Mouse (Mus musculus) hindbrain, postnatal 0 days (tissue): ENCODE measurements around the gene Gm7694. TPM values are rescaled to one million over a fixed set of nuclear protein-coding genes. Genes with fewer than 3 reads are reported as not detected.

ENCODE experiments used
- ATAC-seq: fragments of 200-750 bp; cut with Nextera tagmentation; 2 replicates; pipeline ENCODE4 v1.8.0; 2017; ENCODE audit warnings: mild to moderate bottlenecking, moderate TSS enrichment, moderate library complexity
- DNase-seq: peaks from one replicate; pipeline ENCODE4 v3.0.0-alpha.2; 2015; ENCODE audit warnings: low spot score
- H3K27ac ChIP-seq: fragments of 300-500 bp; sonication (generic); 2 replicates; pipeline ENCODE4 v1.5.1; 2014; ENCODE audit warnings: mild to moderate bottlenecking
- H3K27me3 ChIP-seq: fragments of 300-500 bp; sonication (generic); 2 replicates; pipeline ENCODE4 v1.6.1; 2014; ENCODE audit warnings: low read length, mixed read lengths; ENCODE audit not compliant: insufficient read depth
- H3K36me3 ChIP-seq: fragments of 300-500 bp; sonication (generic); 2 replicates; pipeline ENCODE4 v1.6.1; 2014; ENCODE audit warnings: low read length, mixed read lengths; ENCODE audit not compliant: insufficient read depth
- H3K4me1 ChIP-seq: fragments of 300-500 bp; sonication (generic); 2 replicates; pipeline ENCODE4 v1.6.1; 2014; ENCODE audit warnings: antibody characterized with exemption, low read length, mixed read lengths; ENCODE audit not compliant: insufficient read depth
- H3K4me2 ChIP-seq: fragments of 300-500 bp; sonication (generic); 2 replicates; pipeline ENCODE4 v1.6.1; 2014; ENCODE audit warnings: low read depth, mild to moderate bottlenecking, low read length, moderate library complexity, mixed read lengths
- H3K4me3 ChIP-seq: fragments of 300-500 bp; sonication (generic); 2 replicates; pipeline ENCODE4 v1.5.1; 2014; ENCODE audit warnings: low read length
- H3K9ac ChIP-seq: fragments of 300-500 bp; sonication (generic); replicated peaks from 2 replicates; pipeline ENCODE4 v1.6.1; 2014; ENCODE audit warnings: mild to moderate bottlenecking, low read length, moderate library complexity, mixed read lengths
- H3K9me3 ChIP-seq: fragments of 300-500 bp; sonication (generic); 2 replicates; pipeline ENCODE4 v1.6.1; 2016; ENCODE audit warnings: low read length, mixed read lengths
- CTCF ChIP-seq: IDR thresholded peaks from 2 replicates; pipeline ENCODE4 v1.5.1; 2016; ENCODE audit warnings: antibody characterized with exemption, control low read depth, low read depth
- WGBS: fragments of 180-500 bp; shearing (Covaris S2); extraction: QIAGEN DNeasy Blood & Tissue Kit; methylation state at CpG from one replicate; pipeline ENCODE4 v1.1.7; 2014; 5-methylcytosine and 5-hydroxymethylcytosine counted together
- polyA plus RNA-seq: library from polyadenylated mRNA; unstranded; fragments of >200 nt; fragmentation: Nextera tagmentation; extraction: Ambion mirVana; gene quantifications from 2 replicates; pipeline ENCODE4 v1.2.1, GENCODE M21; 2015
- total RNA-seq: library from RNA; depleted of rRNA; stranded (reverse); fragments of >200 nt; gene quantifications from 2 replicates; pipeline ENCODE4 v1.2.3, GENCODE M21; 2014

Gm7694 gene
- total and polyA plus RNA-seq, 2 experiments from 2014 or later, result 1.2 to 3.2 TPM

DNA sequence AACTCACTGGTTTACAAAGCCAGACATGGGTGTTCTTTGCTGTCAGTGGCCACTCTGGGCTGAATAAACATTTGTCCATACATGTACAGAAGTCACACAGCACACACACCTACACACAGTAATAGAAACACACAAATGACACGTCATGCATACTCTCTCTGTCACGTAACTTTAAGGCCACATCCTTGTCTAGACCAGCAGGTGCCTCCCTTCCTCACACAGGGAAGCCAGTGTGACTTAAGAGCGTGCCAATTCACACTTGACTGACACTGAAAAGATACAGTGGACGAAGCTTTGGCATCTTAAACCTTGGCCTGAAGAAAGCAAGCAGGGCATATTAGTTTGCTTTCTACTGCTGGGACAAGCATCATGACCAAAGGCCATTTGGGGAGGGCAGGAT, 26.6 kb upstream of the Gm7694 start:
- peak; percentile 57 for TF ChIP-seq CTCF
- no peaks in the 10 kb centered on the region for H3K9me3 ChIP-seq
- ATAC-seq (no peak), DNase-seq (peak; percentile 21)
- WGBS, result 50% methylated on average over 4 of the region's 4 CpGs
- no peak overlapping the region for H3K27ac ChIP-seq
- no peak overlapping the region for H3K4me2 ChIP-seq
- no peak overlapping the region for H3K9ac ChIP-seq
- peaks cover 6% of the 10 kb centered on the region; the same call in 1 of the 2 replicates for H3K36me3 ChIP-seq
- H3K4me3 ChIP-seq, result no peak overlapping the region
- H3K27me3 ChIP-seq, result no peaks in the 10 kb centered on the region
- no peaks in the 10 kb centered on the region for H3K4me1 ChIP-seq

DNA sequence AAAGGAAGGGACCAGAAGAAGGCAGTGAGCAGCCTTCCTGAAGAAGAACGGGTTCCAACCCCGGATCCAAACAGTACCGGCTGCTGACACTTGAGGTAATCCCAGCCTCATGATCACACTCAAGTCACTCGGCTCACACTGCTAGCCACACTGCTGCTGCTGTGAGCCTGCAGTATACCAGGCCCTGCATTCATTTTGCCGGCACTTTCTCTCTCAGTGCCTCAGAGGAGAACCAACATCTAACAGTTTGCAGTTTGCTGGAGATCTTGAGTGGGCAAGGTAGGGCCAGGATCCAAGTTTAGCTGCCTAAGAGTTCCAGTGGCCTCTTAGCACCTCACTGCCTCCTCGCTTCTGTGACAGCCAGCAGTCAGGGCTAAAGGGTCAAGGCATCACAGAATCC, 25.8 kb upstream of the Gm7694 start:
- H3K27me3 ChIP-seq, result no peaks in the 10 kb centered on the region
- H3K9me3 ChIP-seq, result no peaks in the 10 kb centered on the region
- WGBS, result 72% methylated on average over 6 of the region's 6 CpGs
- H3K9ac ChIP-seq, result no peak overlapping the region
- no peak for ATAC-seq
- no peak overlapping the region for H3K4me2 ChIP-seq
- H3K4me1 ChIP-seq, result no peaks in the 10 kb centered on the region
- no peak overlapping the region for H3K27ac ChIP-seq
- H3K4me3 ChIP-seq, result no peak overlapping the region
- H3K36me3 ChIP-seq, result peaks cover 6% of the 10 kb centered on the region; the same call in 1 of the 2 replicates
- no peak for TF ChIP-seq CTCF
- no peak for DNase-seq

- Histone ChIP-seq H3K9ac (no peak overlapping the region), H3K9me3 (no peaks in the 10 kb centered on the region), H3K36me3 (peaks cover 6% of the 10 kb centered on the region; the same call in 1 of the 2 replicates), H3K4me1 (no peaks in the 10 kb centered on the region), H3K4me2 (no peak overlapping the region), H3K27me3 (no peaks in the 10 kb centered on the region), H3K4me3 (no peak overlapping the region), H3K27ac (no peak overlapping the region)
- TF ChIP-seq CTCF, result no peak
- no peak for ATAC-seq
- no peak for DNase-seq
- 89% methylated on average over 4 of the region's 4 CpGs for WGBS
Measured at GRCm38 (mm10) chr1:170325277-170325676, 19.1 kb upstream of the Gm7694 start.

GRCm38 (mm10) chr1:170324312-170324711, 18.2 kb upstream of the Gm7694 start:
- 90% methylated on average over 1 of the region's 1 CpGs for WGBS
- peaks cover 6% of the 10 kb centered on the region; the same call in 1 of the 2 replicates for H3K36me3 ChIP-seq
- TF ChIP-seq CTCF, result no peak

DNA sequence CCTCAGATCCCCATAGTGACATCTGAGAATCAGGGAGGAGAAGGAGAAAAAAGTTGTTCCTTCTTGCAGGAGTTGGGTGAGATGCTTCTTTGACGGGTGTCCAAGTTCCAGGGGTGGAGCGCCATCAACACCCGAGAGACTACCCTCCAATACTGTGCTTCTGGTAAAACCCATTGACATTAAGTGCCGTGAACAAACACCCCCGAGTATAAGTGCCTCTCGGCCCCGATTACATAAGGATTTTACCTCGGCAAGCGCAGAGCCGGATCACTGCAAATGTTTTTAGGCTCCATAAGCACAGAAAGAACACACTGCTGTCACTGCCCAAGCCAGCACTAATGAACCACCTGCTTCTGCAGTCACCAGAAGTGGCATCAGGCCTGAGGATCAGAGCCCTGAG, 16.9 kb upstream of the Gm7694 start:
- Histone ChIP-seq H3K4me1 (no peaks in the 10 kb centered on the region), H3K36me3 (no peaks in the 10 kb centered on the region), H3K27ac (no peak overlapping the region), H3K27me3 (no peaks in the 10 kb centered on the region), H3K4me3 (no peak overlapping the region), H3K9me3 (no peaks in the 10 kb centered on the region), H3K9ac (no peak overlapping the region), H3K4me2 (no peak overlapping the region)
- ATAC-seq, result no peak
- 89% methylated on average over 10 of the region's 10 CpGs for WGBS
- TF ChIP-seq CTCF, result no peak
- no peak for DNase-seq

More at GRCm38 (mm10) chr1:170324312-170324711, 18.2 kb upstream of the Gm7694 start:
- Histone ChIP-seq H3K4me3 (no peak overlapping the region), H3K9ac (no peak overlapping the region), H3K27ac (no peak overlapping the region), H3K27me3 (no peaks in the 10 kb centered on the region), H3K9me3 (no peaks in the 10 kb centered on the region), H3K4me1 (no peaks in the 10 kb centered on the region), H3K4me2 (no peak overlapping the region)
- ATAC-seq (no peak), DNase-seq (no peak)

GRCm38 (mm10) chr1:170322046-170322445, 15.9 kb upstream of the Gm7694 start:
- Histone ChIP-seq H3K4me1 (no peaks in the 10 kb centered on the region), H3K9ac (no peak overlapping the region), H3K9me3 (no peaks in the 10 kb centered on the region), H3K4me3 (no peak overlapping the region), H3K4me2 (no peak overlapping the region), H3K27me3 (no peaks in the 10 kb centered on the region), H3K27ac (no peak overlapping the region), H3K36me3 (no peaks in the 10 kb centered on the region)
- no peak for TF ChIP-seq CTCF
- no peak for DNase-seq
- WGBS, result 92% methylated on average over 2 of the region's 2 CpGs
- ATAC-seq, result no peak

DNA sequence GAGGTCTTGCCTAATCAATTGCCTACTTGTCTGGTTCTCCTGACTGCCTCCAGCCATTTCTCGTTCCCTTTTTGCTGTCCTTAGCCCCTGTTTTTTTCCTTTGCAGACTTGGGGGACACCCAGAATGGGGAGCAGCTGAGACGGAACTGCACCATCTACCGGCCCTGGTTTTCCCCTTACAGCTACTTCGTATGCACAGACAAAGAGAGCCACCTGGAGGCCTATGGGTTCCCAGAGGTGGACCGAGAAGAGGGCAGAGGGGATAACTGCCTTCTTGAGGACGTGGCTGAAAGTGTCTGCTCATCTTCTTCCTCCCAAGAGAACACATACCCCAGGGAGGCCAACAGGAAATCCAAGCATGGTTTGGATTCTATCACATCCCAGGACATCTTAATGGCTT, 5.3 kb upstream of the Gm7694 start:
- no peak overlapping the region for H3K27ac ChIP-seq
- H3K4me3 ChIP-seq, result no peak overlapping the region
- no peak overlapping the region for H3K9ac ChIP-seq
- no peaks in the 10 kb centered on the region for H3K27me3 ChIP-seq
- no peak for TF ChIP-seq CTCF
- H3K4me1 ChIP-seq, result no peaks in the 10 kb centered on the region
- 83% methylated on average over 6 of the region's 6 CpGs for WGBS
- H3K9me3 ChIP-seq, result no peaks in the 10 kb centered on the region
- ATAC-seq (no peak), DNase-seq (no peak)
- no peak overlapping the region for H3K4me2 ChIP-seq
- no peaks in the 10 kb centered on the region for H3K36me3 ChIP-seq
